In the genomic region with DNA sequence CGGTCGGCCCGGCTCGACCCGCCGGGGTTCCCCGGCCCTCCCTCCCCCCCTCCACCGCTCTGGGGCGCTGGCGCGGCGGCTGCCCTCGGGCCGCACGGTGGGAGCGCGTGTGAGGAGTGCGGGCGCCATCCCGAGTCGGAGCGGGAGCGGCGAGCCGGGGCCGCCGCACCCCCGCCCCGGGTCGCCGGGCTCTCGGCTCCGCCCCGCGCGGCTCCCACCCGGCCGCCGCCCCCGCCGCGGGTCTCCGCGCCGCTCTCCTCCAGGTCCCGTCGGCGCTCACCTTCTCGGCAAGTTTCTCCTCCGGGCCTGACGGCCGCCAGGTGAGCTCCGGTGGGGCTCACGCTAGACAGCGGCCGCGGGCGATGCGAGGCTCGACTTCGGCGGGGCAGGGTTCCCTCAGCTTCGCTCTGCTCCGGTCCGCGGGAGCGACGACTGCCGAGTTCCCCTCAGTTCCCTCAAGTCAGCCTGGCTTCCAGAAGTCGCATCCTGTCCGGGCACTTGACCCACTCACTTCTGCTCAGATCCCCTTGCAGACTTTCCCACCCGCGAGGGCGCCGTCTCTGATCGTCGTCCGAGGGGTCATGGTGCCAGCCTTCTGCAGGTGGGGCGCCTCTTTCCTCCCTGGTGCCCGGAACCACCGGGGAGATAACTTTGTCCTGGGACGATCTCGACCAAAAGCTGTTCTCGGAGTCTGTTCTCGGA, we compare ENCODE assay signal across 8 mouse cellular contexts. TPM values are rescaled to one million over a fixed set of nuclear protein-coding genes. Genes with fewer than 3 reads are reported as not detected.
DNase-seq lines count a peak whose midpoint lies in the region; ATAC-seq and TF ChIP-seq lines count a peak whose summit lies in the region.

No protein-coding gene starts in this region.

- H3K79me3 ChIP-seq in C2C12 (ENCODE audit: low read depth), result peaks cover 42% of the 10 kb centered on the region

- no peaks in the 10 kb centered on the region for H3K27me3 ChIP-seq in C2C12 (ENCODE audit: control insufficient read depth, insufficient read depth, insufficient read length)
- H3K27me3 ChIP-seq in embryonic facial prominence, embryonic 10.5 days (replicated peaks; ENCODE audit: low read depth, poor library complexity, severe bottlenecking), result peaks cover 9% of the 10 kb centered on the region
- H3K27me3 ChIP-seq in heart, embryonic 14.5 days (ENCODE audit: control insufficient read depth, insufficient read depth, low read length), result no peaks in the 10 kb centered on the region
- H3K27me3 ChIP-seq in limb, embryonic 11.5 days (ENCODE audit: control insufficient read depth, insufficient read depth, low read length), result no peaks in the 10 kb centered on the region
- H3K27me3 ChIP-seq in midbrain, embryonic 10.5 days (ENCODE audit: low read depth, poor library complexity, severe bottlenecking), result peaks cover 13% of the 10 kb centered on the region

- ATAC-seq in heart, embryonic 14.5 days (ENCODE audit: insufficient number of reproducible peaks, insufficient read depth, low FRiP score, low read depth), result peak; percentile 86
- ATAC-seq in limb, embryonic 11.5 days (ENCODE audit: insufficient number of reproducible peaks, low FRiP score, low TSS enrichment, low read depth), result peak; percentile 82

- no peaks in the 10 kb centered on the region; a peak in 1 of 4 replicates for H3K4me1 ChIP-seq in ES-E14 (ENCODE audit: control insufficient read depth in 2 of 2, insufficient read depth in 2 of 2, low read length in 2 of 2, poor library complexity in 1 of 2)
- H3K4me1 ChIP-seq in embryonic facial prominence, embryonic 10.5 days, result peaks cover 8% of the 10 kb centered on the region
- peaks cover 2 to 9% of the 10 kb centered on the region in 2 experiments; a peak in 3 of 4 replicates for H3K4me1 ChIP-seq in heart, embryonic 14.5 days (ENCODE audit: control insufficient read depth in 2 of 2, insufficient read depth in 2 of 2, low read length in 2 of 2)
- no peaks in the 10 kb centered on the region for H3K4me1 ChIP-seq in limb, embryonic 11.5 days (ENCODE audit: control insufficient read depth, insufficient read depth, low read length)
- H3K4me1 ChIP-seq in midbrain, embryonic 10.5 days, result peaks cover 14% of the 10 kb centered on the region

- H3K79me2 ChIP-seq in C2C12 (ENCODE audit: control insufficient read depth, insufficient read depth), result peaks cover 51% of the 10 kb centered on the region

- under 1% methylated on average over 83 of the region's 85 CpGs for WGBS in embryonic facial prominence, embryonic 10.5 days
- under 1% methylated on average over 60 of the region's 85 CpGs for WGBS in heart, embryonic 14.5 days
- under 1% methylated on average over 61 of the region's 85 CpGs for WGBS in limb, embryonic 11.5 days
- under 1% methylated on average over 85 of the region's 85 CpGs for WGBS in midbrain, embryonic 10.5 days

- peak; percentile 0 for TF ChIP-seq CTCF in C2C12 (IDR thresholded peaks at IDR 0.05; ENCODE audit: control insufficient read depth, insufficient read depth, insufficient read length)

- no peak overlapping the region for H3K27ac ChIP-seq in ES-E14 (ENCODE audit: insufficient read depth, low read depth, low read length, poor library complexity, severe bottlenecking)
- peak overlapping the region; percentile 92 for H3K27ac ChIP-seq in embryonic facial prominence, embryonic 10.5 days (replicated peaks)
- H3K27ac ChIP-seq in heart, embryonic 14.5 days (replicated peaks in 1 of 2; ENCODE audit: control insufficient read depth in 1 of 2, insufficient read depth in 1 of 2, low read depth in 2 of 2, low read length in 2 of 2), result peak overlapping the region in 1 of 2 experiments; percentile 82; a peak in 2 of 4 replicates
- H3K27ac ChIP-seq in limb, embryonic 11.5 days (replicated peaks; ENCODE audit: low read depth, low read length), result peak overlapping the region; percentile 36; the same call in 1 of the 2 replicates
- H3K27ac ChIP-seq in midbrain, embryonic 10.5 days (replicated peaks), result peak overlapping the region; percentile 92

- peak overlapping the region; percentile 91 for H3K9ac ChIP-seq in ES-E14 (ENCODE audit: insufficient read depth, low read depth, low read length, poor library complexity, severe bottlenecking)
- H3K9ac ChIP-seq in heart, embryonic 14.5 days (ENCODE audit: low read length), result peak overlapping the region; percentile 92
- H3K9ac ChIP-seq in limb, embryonic 11.5 days (ENCODE audit: low read length), result peak overlapping the region; percentile 82

- in situ Hi-C loops in ES-E14 (cut with MboI; ENCODE audit: low sequenced_read_pairs in 2 of 2, unreplicated experiment in 2 of 2), result no loop called here

- peak; percentile 12 for DNase-seq in ES-E14 (ENCODE audit: low read depth, low spot score)
- DNase-seq in embryonic facial prominence, embryonic 10.5 days (ENCODE audit: low spot score), result no peak
- DNase-seq in limb, embryonic 11.5 days (ENCODE audit: low spot score), result peak; percentile 59
- DNase-seq in midbrain, embryonic 10.5 days (ENCODE audit: low spot score), result peak; percentile 51
- peak; percentile 21 to 38 for DNase-seq in spleen, postnatal 36 days (ENCODE audit: low spot score in 2 of 2)
- no peak for DNase-seq in left cerebral cortex, adult 11 months (ENCODE audit: low spot score)

- peak overlapping the region; percentile 64 for H3K4me3 ChIP-seq in C2C12 (ENCODE audit: insufficient read depth, poor library complexity, severe bottlenecking)
- peak overlapping the region; percentile 96 to 97 for H3K4me3 ChIP-seq in ES-E14 (ENCODE audit: insufficient read depth in 1 of 2, low read depth in 1 of 2, low read length in 2 of 2, poor library complexity in 1 of 2, severe bottlenecking in 1 of 2)
- H3K4me3 ChIP-seq in embryonic facial prominence, embryonic 10.5 days, result peak overlapping the region; percentile 93
- H3K4me3 ChIP-seq in heart, embryonic 14.5 days (ENCODE audit: control insufficient read depth in 1 of 2, insufficient read depth in 1 of 2, low read depth in 1 of 2, low read length in 2 of 2), result peak overlapping the region; percentile 90 to 96
- H3K4me3 ChIP-seq in limb, embryonic 11.5 days (ENCODE audit: low read depth, low read length), result peak overlapping the region; percentile 77
- H3K4me3 ChIP-seq in midbrain, embryonic 10.5 days, result peak overlapping the region; percentile 89

- H3K9me3 ChIP-seq in ES-E14 (ENCODE audit: control insufficient read depth, insufficient read depth, low read depth, low read length), result no peaks in the 10 kb centered on the region
- no peaks in the 10 kb centered on the region for H3K9me3 ChIP-seq in embryonic facial prominence, embryonic 10.5 days
- no peaks in the 10 kb centered on the region for H3K9me3 ChIP-seq in heart, embryonic 14.5 days (ENCODE audit: control insufficient read depth, low read length)
- no peaks in the 10 kb centered on the region for H3K9me3 ChIP-seq in limb, embryonic 11.5 days (ENCODE audit: control insufficient read depth, low read length)
- no peaks in the 10 kb centered on the region for H3K9me3 ChIP-seq in midbrain, embryonic 10.5 days (replicated peaks)

- no peaks in the 10 kb centered on the region for H3K36me3 ChIP-seq in C2C12 (ENCODE audit: control insufficient read depth, insufficient read depth)
- no peaks in the 10 kb centered on the region for H3K36me3 ChIP-seq in ES-E14 (ENCODE audit: control insufficient read depth, insufficient read depth, low read length, poor library complexity, severe bottlenecking)
- H3K36me3 ChIP-seq in embryonic facial prominence, embryonic 10.5 days (replicated peaks), result 0 out of 2 replicates have a peak, but pooled peaks cover 3% of the 10 kb centered on the region
- no peaks in the 10 kb centered on the region for H3K36me3 ChIP-seq in heart, embryonic 14.5 days (ENCODE audit: control insufficient read depth, insufficient read depth, low read length)
- no peaks in the 10 kb centered on the region; the same call in 1 of the 2 replicates for H3K36me3 ChIP-seq in limb, embryonic 11.5 days (ENCODE audit: control insufficient read depth, insufficient read depth, low read length)
- no peaks in the 10 kb centered on the region for H3K36me3 ChIP-seq in midbrain, embryonic 10.5 days

- H3K4me2 ChIP-seq in heart, embryonic 14.5 days (ENCODE audit: low read length), result peak overlapping the region; percentile 79
- peak overlapping the region; percentile 81 for H3K4me2 ChIP-seq in limb, embryonic 11.5 days (ENCODE audit: low read depth, severe bottlenecking)

- peak overlapping the region; percentile 91 for H3ac ChIP-seq in C2C12 (ENCODE audit: control insufficient read depth, insufficient read length, low read depth)

TF ChIP-seq in C2C12, 6 proteins besides CTCF, POLR2A, EP300 and RAD21 (continues in another document):
- TF ChIP-seq MYOD1 (IDR thresholded peaks at IDR 0.05; ENCODE audit: control insufficient read depth, insufficient read length, low read depth), result no peak
- TF ChIP-seq CEBPB (IDR thresholded peaks at IDR 0.05; ENCODE audit: low read depth), result no peak
- no peak for TF ChIP-seq MAX (IDR thresholded peaks at IDR 0.05)
- TF ChIP-seq USF1 (IDR thresholded peaks at IDR 0.05; ENCODE audit: low read depth), result no peak
- TF ChIP-seq FOSL1 (IDR thresholded peaks at IDR 0.05; ENCODE audit: insufficient read depth, low read length, poor library complexity, severe bottlenecking), result no peak

TF ChIP-seq in ES-E14, 5 proteins besides CTCF, POLR2A, EP300 and RAD21:
- no peak for TF ChIP-seq MAFK (IDR thresholded peaks at IDR 0.05; ENCODE audit: insufficient read depth, low read depth, low read length)
- no peak for TF ChIP-seq ZC3H11A (IDR thresholded peaks at IDR 0.05; ENCODE audit: borderline replicate concordance, low read depth, low read length)
- no peak for TF ChIP-seq HCFC1 (IDR thresholded peaks at IDR 0.05; ENCODE audit: borderline replicate concordance, insufficient read depth, low read length)
- TF ChIP-seq ZNF384 (IDR thresholded peaks at IDR 0.05; ENCODE audit: low read depth, low read length), result no peak
- TF ChIP-seq CHD2 (IDR thresholded peaks at IDR 0.05; ENCODE audit: low read depth, low read length), result no peak
TF ChIP-seq in ES-E14: peak in this region for 0.

RNA-seq across cellular contexts. Expression of a gene that starts 0.5 kb away (rescaled TPM):
- polyA plus RNA-seq in C2C12 (2012; fragmentation: generic; extraction: Trizol), result 13.1 TPM
- total RNA-seq in ES-E14 (2012; rRNA removed), result 9.7 and 13.0 TPM in 2 replicates
- 40.4 and 41.8 TPM in 2 replicates for polyA plus RNA-seq in embryonic facial prominence, embryonic 10.5 days (2016; fragmentation: Nextera tagmentation; extraction: Ambion mirVana)
- 29.2 and 33.0 TPM in 2 replicates for polyA plus RNA-seq in heart, embryonic 14.5 days (2014; fragmentation: Nextera tagmentation; extraction: Ambion mirVana)
- polyA plus RNA-seq in limb, embryonic 11.5 days (2014; fragmentation: Nextera tagmentation; extraction: Ambion mirVana), result 38.7 and 40.7 TPM in 2 replicates
- 34.1 and 42.4 TPM in 2 replicates for polyA plus RNA-seq in midbrain, embryonic 10.5 days (2016; fragmentation: Nextera tagmentation; extraction: Ambion mirVana)

RNA-seq across cellular contexts. Expression of a gene that starts 46.3 kb away (rescaled TPM):
- 0.04 TPM for polyA plus RNA-seq in C2C12 (2012; fragmentation: generic; extraction: Trizol)
- total RNA-seq in ES-E14 (2012; rRNA removed), result 1.4 TPM in 2 replicates
- polyA plus RNA-seq in embryonic facial prominence, embryonic 10.5 days (2016; fragmentation: Nextera tagmentation; extraction: Ambion mirVana), result 0.10 and 0.19 TPM in 2 replicates
- polyA plus RNA-seq in heart, embryonic 14.5 days (2014; fragmentation: Nextera tagmentation; extraction: Ambion mirVana), result 0.12 and 0.20 TPM in 2 replicates
- not detected in 2 replicates for polyA plus RNA-seq in limb, embryonic 11.5 days (2014; fragmentation: Nextera tagmentation; extraction: Ambion mirVana)
- 0.07 and 0.27 TPM in 2 replicates for polyA plus RNA-seq in midbrain, embryonic 10.5 days (2016; fragmentation: Nextera tagmentation; extraction: Ambion mirVana)

Comparison
In these comparisons a context has a peak if more than half of its experiments do, and no peak if none do; other contexts are left out.
1. DNase-seq: peak in ES-E14 (single experiment), limb, embryonic 11.5 days (single experiment), midbrain, embryonic 10.5 days (single experiment) and spleen, postnatal 36 days (2 of 2); none in embryonic facial prominence, embryonic 10.5 days (single experiment) and left cerebral cortex, adult 11 months (single experiment).
2. Peak in every context shown above with its lines, with median percentiles within 50 percentile points of each other: H3K4me3 ChIP-seq and H3K9ac ChIP-seq.